Mouse (Mus musculus) olfactory bulb, adult 2 months (tissue): ENCODE results near the gene Jade1. TPM values are rescaled to one million over a fixed set of nuclear protein-coding genes. Genes with fewer than 3 reads are reported as not detected.

ENCODE experiments used
- H3K27ac ChIP-seq: fragments of 200-500 bp; 2 replicates; pipeline ENCODE4 v1.5.1; 2012; ENCODE audit warnings: low read depth, low read length; ENCODE audit not compliant: insufficient read depth
- H3K4me1 ChIP-seq: fragments of 200-500 bp; 2 replicates; pipeline ENCODE4 v1.6.1; 2012; ENCODE audit warnings: low read length; ENCODE audit not compliant: control insufficient read depth, insufficient read depth
- H3K4me3 ChIP-seq: fragments of 200-500 bp; 2 replicates; pipeline ENCODE4 v1.5.1; 2012; ENCODE audit warnings: mild to moderate bottlenecking, low read depth, low read length, moderate library complexity; ENCODE audit not compliant: insufficient read depth
- CTCF ChIP-seq: fragments of 200-500 bp; IDR thresholded peaks from 2 replicates; pipeline ENCODE4 v1.5.1; 2012; ENCODE audit warnings: low read depth, mild to moderate bottlenecking, low read length, moderate library complexity; ENCODE audit not compliant: insufficient read depth
- POLR2A ChIP-seq: fragments of 200-500 bp; IDR thresholded peaks from 2 replicates; pipeline ENCODE4 v1.6.1; 2012; ENCODE audit warnings: mild to moderate bottlenecking, low read depth, low read length, moderate library complexity; ENCODE audit not compliant: insufficient read depth
- WGBS: fragments of 180-500 bp; shearing (Covaris S2); methylation state at CpG from one replicate; pipeline ENCODE4 v1.1.7; 2018; 5-methylcytosine and 5-hydroxymethylcytosine counted together
- polyA plus RNA-seq: library from polyadenylated mRNA; stranded (reverse); fragments of >200 nt; gene quantifications from 2 replicates; pipeline ENCODE4 v1.2.4, GENCODE M21; 2012; ENCODE audit warnings: low replicate concordance; ENCODE audit not compliant: missing spikeins, insufficient read depth, insufficient read length

Jade1 gene
- polyA plus RNA-seq, 1 experiment: not detected

DNA sequence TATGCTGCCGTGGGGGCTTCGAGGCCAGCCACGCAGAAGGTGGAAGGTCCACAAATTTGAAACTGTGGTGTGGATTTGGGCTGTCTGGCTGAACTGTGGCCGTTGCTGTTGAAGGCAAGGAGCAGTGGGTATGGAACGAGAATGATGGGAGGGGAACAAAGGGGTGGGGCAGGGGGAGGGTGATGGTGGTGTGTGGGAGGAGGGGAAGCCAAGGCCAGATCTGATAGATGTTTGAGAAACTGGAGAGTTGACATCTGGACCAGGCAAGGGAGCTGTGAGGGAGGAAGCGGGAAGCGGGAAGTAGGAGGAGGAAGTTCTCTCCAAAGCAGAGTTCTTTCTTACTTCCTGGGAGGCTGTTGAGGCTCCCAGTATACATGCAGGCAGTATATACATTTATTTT is 26.7 kb downstream of the Jade1 start:
- no peak overlapping the region for H3K4me3 ChIP-seq
- TF ChIP-seq CTCF (no peak), POLR2A (no peak)
- no peak overlapping the region for H3K27ac ChIP-seq
- H3K4me1 ChIP-seq: peaks cover 55% of the 10 kb centered on the region
- 78% methylated on average over 7 of the region's 7 CpGs for WGBS

DNA sequence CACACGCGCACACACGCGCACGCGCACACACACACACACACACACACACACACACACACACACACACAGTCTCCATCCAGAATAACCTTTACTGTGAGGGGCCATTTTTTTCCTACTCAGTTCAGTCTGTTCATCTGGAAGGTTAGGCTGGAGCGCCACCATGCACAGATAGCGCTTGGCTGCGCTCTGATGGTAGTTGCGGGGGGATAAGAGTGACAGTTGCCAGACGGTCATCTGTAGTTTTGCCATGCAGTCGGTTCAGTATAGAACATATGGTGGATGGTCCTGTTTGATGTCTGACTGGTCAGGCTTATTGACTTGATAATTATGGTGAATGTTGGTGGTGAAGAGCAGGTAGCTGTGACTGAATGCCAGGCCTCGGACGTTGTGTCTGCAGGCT is 27.6 kb downstream of the Jade1 start:
- Histone ChIP-seq H3K4me1 (peaks cover 59% of the 10 kb centered on the region), H3K4me3 (no peak overlapping the region), H3K27ac (no peak overlapping the region)
- TF ChIP-seq POLR2A: no peak
- TF ChIP-seq CTCF: no peak
- 92% methylated on average over 14 of the region's 14 CpGs for WGBS

DNA sequence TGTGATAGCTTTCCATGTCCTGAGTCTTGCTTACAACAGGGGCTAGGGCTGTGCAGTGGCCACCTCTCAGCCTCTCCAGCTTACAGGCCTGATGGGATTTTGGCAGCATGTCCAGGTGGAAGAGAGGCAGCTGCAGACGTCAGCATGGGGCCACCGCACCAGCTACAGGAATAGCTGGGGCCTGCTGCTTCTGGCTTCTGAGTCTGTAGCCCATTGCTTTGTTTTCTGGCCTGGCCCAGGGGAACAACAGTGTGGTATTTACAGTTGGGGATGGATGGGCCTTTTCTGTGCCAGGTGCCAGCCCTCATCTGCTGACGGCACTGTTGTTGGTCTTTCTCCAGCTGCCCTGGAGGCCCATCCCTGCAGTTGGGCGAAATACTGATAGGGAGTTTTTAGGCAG is 28.1 kb downstream of the Jade1 start:
- no peak overlapping the region for H3K27ac ChIP-seq
- H3K4me3 ChIP-seq: no peak overlapping the region
- 70% methylated on average over 4 of the region's 4 CpGs for WGBS
- peaks cover 58% of the 10 kb centered on the region for H3K4me1 ChIP-seq
- TF ChIP-seq POLR2A (no peak), CTCF (no peak)

DNA sequence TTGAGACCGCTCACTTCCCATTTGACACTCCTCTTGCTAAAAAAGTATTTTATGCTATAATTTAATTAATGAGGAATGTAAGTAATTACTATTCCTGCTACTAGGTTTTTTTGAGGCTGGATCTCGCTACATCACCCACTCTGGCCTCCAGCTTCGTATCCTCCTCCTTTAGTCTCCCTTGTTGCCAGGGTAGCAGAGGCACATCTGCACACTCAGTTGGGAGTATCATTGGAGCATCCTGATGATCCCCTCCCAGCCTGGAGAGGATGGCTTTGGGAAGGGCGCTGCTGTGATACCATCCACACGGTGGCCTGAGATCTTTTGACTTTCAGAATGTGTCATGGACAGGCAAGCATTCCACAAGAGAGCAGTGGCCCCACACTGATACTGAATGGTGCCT is 30.0 kb downstream of the Jade1 start:
- 40% methylated on average over 5 of the region's 5 CpGs for whole genome bisulfite sequencing
- peaks cover 52% of the 10 kb centered on the region for H3K4me1 ChIP-seq
- no peak overlapping the region for H3K4me3 ChIP-seq
- H3K27ac ChIP-seq: no peak overlapping the region
- no peak for TF ChIP-seq POLR2A
- TF ChIP-seq CTCF: no peak

DNA sequence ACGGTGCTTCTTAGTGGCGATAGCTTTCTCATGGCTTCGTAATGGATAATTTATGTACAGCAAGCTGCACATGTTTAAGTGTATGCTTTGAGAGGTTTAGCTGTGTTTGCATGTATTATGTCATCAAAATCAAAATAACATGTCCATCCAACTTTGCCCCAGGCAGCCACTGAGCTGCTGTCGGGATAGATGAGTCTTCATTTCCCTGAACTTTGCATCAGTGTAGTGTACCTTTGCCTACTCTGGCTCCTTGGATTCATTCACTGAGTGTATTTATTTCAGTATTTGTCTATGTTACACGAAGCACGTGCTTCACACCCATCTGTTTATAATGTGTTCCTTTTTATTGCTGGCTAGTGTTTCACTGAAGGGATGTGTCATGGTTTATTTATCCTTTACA is 30.8 kb downstream of the Jade1 start:
- Histone ChIP-seq H3K4me3 (no peak overlapping the region), H3K27ac (no peak overlapping the region), H3K4me1 (peaks cover 47% of the 10 kb centered on the region)
- 76% methylated on average over 6 of the region's 6 CpGs for WGBS
- TF ChIP-seq CTCF (no peak), POLR2A (no peak)

DNA sequence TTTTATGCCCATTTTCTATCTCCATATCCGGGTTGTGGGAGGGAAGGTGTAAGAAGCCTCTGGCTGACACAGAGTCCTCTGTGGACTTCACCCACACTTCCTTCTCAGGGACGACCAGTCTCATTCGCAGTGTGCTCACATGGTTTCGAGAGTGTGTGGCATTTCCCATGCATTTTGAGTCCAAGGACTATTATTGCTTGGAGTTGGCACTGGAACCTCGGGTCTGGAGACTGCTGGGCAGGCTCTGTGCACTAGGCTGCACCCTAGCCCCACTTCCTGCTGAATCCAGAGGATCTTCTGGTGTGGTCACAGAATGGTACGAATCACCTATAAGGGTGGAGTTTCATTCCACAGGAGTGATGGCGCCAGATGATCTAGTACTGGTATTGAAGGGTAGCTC is 31.4 kb downstream of the Jade1 start:
- H3K4me1 ChIP-seq: peaks cover 41% of the 10 kb centered on the region
- 67% methylated on average over 7 of the region's 7 CpGs for WGBS
- TF ChIP-seq POLR2A: no peak
- TF ChIP-seq CTCF: no peak
- no peak overlapping the region for H3K27ac ChIP-seq
- no peak overlapping the region for H3K4me3 ChIP-seq

DNA sequence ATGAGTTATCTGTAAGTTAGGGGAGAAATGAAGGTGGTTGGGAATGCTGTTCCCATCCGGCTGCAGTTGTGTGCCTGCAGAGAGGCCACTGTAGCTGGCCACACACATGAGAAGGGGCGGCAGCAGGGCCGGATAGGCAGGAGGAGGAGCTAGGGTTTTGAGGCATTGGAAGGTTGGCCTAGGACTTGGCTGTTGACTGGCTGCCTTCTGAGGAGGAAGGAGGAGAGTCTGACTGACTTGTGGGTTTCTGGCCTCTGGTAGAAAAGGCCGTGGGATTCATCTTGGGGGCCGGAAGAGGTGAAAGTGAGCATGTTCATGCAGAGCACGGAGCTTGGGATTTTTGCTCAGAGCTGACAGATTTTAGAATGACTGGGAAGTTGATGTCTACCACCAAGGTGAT is 32.1 kb downstream of the Jade1 start:
- Histone ChIP-seq H3K4me3 (no peak overlapping the region), H3K27ac (no peak overlapping the region), H3K4me1 (peaks cover 35% of the 10 kb centered on the region)
- 79% methylated on average over 6 of the region's 6 CpGs for WGBS
- no peak for TF ChIP-seq CTCF
- no peak for TF ChIP-seq POLR2A

DNA sequence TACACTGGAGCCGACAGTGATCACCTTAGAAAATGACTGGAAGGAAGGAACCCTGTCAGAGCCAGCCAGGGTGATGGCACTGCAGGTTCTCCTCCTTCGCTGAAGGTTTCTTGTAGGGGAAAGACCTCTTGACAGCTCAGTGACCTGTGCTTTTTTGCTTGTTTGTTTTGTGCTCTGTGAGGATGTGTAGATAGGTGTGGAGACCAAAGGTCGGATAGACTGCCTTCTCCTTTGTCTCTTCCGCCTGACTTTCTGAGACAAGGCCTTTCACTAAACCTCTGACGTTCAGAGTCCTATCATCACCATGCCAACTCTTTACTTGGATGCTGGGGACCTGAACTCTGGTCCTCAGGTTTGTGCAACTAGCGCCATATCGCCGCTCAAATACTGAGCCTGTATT is 33.0 kb downstream of the Jade1 start:
- H3K27ac ChIP-seq: no peak overlapping the region
- no peak overlapping the region for H3K4me3 ChIP-seq
- no peak for TF ChIP-seq CTCF
- TF ChIP-seq POLR2A: no peak
- WGBS: 90% methylated on average over 8 of the region's 8 CpGs
- H3K4me1 ChIP-seq: peaks cover 27% of the 10 kb centered on the region

DNA sequence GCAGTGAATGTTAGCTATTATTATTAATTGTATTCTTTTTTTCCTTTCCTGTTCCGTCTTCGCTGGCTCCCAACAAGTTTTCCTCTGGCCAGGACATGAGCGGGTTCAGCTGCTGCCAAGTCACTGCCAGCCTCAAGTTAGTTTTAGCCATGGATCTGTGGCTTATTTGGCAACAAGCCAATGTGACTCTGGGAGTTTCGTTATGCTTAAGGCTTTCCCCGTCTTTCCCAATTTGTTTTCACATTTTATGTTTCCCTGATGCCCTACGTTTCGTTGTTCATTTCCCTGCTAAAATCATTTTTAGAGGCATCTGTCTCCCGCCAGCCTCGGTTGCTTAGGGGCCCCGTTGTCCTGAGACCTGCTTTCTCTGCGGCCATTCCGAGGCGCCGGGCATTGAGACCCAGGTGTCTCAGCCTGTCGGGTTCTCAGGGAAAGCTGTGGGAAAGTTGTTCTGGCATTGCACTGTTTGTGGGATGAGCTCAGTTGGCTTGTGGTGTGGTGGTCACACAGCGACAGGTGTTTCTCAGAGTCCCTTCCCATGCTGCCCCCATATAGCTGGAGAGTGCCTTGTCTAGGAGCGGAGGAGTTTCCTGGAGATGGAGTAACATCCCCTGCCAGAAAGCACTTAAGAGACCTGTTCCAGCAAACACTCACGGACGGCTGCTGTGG is 33.8 kb downstream of the Jade1 start:
- no peak overlapping the region for H3K4me3 ChIP-seq
- no peak overlapping the region for H3K27ac ChIP-seq
- no peak for TF ChIP-seq POLR2A
- TF ChIP-seq CTCF: no peak
- peaks cover 20% of the 10 kb centered on the region for H3K4me1 ChIP-seq
- 75% methylated on average over 19 of the region's 19 CpGs for WGBS

DNA sequence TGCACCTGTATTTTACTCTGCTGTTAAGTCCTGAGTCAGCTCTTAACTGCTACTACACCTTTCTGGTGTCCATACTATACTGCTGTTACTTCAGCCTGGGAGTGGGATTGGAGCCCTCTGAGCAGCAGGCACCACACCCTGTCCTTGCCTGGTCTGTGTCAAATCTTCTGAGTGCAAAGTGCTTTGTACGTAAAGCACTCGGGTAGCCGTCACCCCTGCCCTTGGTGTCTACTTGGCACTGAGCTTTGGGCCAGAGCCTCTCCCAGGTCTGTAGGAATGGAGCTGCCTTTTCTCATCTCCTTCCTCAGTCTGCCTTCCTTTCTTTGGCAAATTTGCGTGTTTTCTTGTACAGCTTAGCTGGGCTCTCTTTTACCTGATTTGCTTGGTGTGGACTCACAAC is 34.5 kb downstream of the Jade1 start:
- no peak overlapping the region for H3K27ac ChIP-seq
- H3K4me3 ChIP-seq: no peak overlapping the region
- WGBS: 95% methylated on average over 4 of the region's 4 CpGs
- TF ChIP-seq POLR2A (no peak), CTCF (no peak)
- H3K4me1 ChIP-seq: peaks cover 20% of the 10 kb centered on the region
